Mouse (Mus musculus): Measurements from ENCODE around the gene Ceacam15.
"Not testable (repeated sequence)": the region's sequence is repeated elsewhere in the genome, so short reads cannot be mapped to it uniquely, and the experiment has no call there.

The Ceacam15 gene

DNA sequence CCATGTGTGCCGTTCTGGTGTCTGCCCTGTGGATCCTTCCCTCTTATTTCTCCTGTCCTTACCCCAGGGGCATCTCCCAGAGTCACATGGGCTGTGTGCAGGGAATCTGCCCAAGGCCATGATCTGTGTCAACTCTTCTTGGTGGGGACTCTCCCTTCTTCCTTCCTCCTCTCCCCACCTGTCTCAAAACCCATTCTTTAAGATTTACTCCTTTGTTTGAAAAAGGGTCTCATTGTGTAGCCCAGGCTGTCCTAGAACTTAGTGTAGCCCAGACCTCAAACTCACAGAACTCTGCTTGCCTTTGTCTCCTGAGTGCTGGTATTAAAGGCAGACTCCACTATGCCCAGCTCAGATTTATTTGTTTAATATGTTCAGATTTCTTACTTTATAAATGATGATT is at the start of gene Ceacam15:
Gene Ceacam15 (minus strand): TSS at position 101 of the 400 bp plus-strand sequence.
- DNase-seq (ENCODE audit: low read depth) = no peak

DNA sequence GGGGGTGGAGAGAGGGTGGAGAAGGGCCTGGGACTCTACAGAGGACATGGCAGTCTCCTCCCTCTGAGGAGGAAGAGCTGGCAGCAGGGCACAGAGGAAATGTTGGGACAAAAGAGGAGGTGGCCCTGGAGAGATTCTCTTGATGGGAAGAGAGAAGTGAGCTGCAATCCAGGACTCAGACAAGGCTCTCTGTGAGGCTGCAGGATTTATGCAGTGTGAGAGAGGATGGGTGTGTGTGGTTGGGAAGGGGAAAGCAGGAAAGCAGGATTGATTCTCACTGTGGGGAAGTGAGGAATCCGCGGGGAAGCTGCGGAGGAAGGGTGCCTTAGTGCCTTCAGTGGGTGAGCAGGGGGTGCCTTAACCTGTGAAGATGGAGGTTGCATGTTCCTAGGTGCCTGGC is 47.0 kb upstream of the Ceacam15 start:
- DNase-seq (ENCODE audit: low read depth) = not testable (repeated sequence)

GRCm38 (mm10) chr7:16721629-16722028 is 46.1 kb upstream of the Ceacam15 start, which contains the start of gene Ceacam9:
Gene Ceacam9, plus strand, starts transcription at chr7:16721929.
- no peak for DNase-seq (ENCODE audit: low read depth)

- not testable (repeated sequence) for DNase-seq (ENCODE audit: low read depth)
Observed at GRCm38 (mm10) chr7:16716456-16717152, 41.1 kb upstream of the Ceacam15 start.

GRCm38 (mm10) chr7:16712633-16713415 is 37.3 kb upstream of the Ceacam15 start:
- no peak for DNase-seq (ENCODE audit: low read depth)

DNA sequence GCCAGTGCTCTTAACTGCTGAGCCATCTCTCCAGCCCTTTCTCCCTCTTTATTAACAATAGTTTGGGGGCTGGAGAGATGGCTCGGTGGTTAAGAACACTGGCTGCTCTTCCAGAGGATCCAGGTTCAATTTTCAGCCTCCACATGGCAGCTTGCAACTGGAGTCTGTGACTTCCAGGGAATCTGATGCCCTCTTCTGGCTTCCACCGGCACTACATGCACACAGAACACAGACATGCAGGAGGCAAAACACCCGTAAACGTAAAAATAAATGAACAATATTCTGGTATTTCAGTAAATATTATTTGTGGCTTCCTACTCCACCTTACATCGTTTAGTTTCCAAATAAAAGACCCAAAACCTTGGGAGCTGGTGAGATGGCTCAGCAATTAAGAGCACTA is 35.1 kb upstream of the Ceacam15 start:
- DNase-seq (ENCODE audit: low read depth) = no peak

DNA sequence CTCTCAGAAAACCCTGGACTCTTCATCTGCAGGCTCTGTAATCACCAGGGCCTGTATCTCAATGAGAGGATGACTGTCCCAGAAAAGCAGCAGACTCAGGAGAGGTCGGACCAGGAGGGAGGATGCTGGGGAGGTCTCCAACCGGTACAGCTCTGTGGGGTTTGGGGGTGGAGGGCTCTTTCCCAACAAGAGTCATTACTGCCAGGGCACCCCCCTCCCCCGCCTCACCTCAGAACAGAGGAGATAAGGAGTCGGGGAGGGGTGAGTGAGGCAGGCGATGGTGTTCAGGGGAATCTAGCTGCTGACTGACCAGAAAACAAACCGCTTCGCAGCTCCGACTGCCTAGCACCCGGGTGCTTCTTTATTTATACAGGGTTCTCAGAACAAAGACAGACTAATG is 32.7 kb upstream of the Ceacam15 start:
- DNase-seq (ENCODE audit: low read depth) = no peak

GRCm38 (mm10) chr7:16706385-16706784 is 30.9 kb upstream of the Ceacam15 start:
- no peak for DNase-seq (ENCODE audit: low read depth)

GRCm38 (mm10) chr7:16700583-16700982 is 25.1 kb upstream of the Ceacam15 start:
- peak; percentile 42 for DNase-seq (ENCODE audit: low read depth)

DNA sequence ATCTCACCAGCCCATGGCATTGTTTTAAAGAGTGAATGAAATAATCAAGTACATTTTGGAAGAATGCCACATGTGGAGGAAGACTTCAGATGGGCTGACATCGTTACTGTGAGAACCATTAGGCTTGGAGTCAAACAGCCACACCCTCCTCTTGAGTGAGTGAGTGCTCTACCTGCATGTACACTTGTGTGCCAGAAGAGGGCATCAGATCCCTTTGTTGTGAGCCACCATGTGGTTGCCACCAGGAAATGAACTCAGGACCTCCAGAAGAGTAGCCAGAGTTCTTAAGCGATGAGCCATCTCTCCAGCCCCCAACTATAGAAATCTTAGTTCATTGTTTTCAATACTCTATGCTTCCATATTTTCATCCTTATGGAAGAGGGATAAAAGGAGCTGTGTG is 23.5 kb upstream of the Ceacam15 start:
- no peak for DNase-seq (ENCODE audit: low read depth)

GRCm38 (mm10) chr7:16695025-16695424 is 19.5 kb upstream of the Ceacam15 start:
- DNase-seq (ENCODE audit: low read depth) = no peak

DNA sequence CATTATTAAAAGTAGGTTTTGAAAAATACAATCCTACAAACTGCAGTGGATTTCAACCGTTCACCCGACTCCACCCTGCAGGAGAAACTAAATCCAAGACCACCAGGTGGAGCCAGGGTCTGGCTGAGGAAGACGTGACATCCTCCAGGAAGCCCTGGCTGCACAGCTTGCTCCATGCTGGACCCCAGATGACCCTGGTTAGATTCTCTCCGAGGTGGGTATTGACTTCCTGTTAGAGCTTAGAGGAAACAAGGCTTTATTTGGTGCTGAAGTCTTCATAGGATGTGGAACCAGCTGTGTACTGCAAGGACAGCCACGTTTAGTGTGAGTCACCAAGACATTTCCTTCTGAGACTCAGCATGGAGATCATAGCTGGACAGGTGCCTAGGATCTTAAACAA is 13.7 kb upstream of the Ceacam15 start:
- DNase-seq (ENCODE audit: low read depth) = no peak

- not testable (repeated sequence) for DNase-seq (ENCODE audit: low read depth)
Observed at GRCm38 (mm10) chr7:16680194-16680593, 4.7 kb upstream of the Ceacam15 start.

DNA sequence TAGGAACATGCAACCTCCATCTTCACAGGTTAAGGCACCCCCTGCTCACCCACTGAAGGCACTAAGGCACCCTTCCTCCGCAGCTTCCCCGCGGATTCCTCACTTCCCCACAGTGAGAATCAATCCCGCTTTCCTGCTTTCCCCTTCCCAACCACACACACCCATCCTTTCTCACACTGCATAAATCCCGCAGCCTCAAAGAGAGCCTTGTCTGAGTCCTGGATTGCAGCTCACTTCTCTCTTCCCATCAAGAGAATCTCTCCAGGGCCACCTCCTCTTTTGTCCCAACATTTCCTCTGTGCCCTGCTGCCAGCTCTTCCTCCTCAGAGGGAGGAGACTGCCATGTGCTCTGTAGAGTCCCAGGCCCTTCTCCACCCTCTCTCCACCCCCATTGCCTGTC is 806 bp downstream of the Ceacam15 start:
- DNase-seq (ENCODE audit: low read depth) = not testable (repeated sequence)

DNA sequence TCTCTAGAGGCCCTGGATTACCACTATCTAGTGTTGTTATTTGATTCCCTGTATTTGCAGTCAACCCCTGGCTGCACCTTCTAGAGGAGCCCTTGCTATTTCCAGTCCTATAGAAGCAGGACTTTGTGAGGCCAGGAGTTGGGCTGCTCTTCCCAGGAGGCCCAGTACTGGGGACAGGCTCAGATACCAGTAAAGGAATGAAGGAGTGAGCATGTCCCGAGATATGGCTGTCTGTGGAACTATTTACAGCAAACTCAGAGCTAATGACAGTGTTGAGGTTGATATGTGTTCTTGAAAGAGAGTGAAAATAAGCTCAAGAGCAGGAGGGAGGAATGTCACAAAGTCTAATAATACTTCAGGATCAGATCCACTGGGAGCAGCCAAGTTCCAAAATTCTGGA is 1.7 kb downstream of the Ceacam15 start:
- no peak for DNase-seq (ENCODE audit: low read depth)

GRCm38 (mm10) chr7:16668331-16668930 is 7.1 kb downstream of the Ceacam15 start:
- not testable (repeated sequence) for DNase-seq (ENCODE audit: low read depth)

DNA sequence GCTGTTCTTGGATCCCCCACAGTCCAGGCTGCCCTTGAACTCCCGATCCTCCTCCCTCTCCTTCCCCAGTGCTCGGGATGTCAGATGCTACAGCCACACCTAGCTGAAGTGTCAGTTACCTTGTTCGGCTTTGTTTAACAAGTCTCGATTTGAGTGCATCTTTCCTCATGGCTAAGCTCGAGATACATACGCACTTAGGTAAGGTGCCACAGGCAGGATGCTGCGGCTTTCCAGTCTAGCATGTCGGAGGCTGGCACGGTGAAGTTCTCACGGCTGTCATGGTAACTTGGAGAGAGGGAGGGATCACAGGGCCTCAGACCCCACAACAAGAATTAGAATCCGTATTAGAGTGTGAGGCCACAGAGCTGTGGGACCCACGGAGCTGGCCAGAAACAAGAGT is 31.2 kb downstream of the Ceacam15 start:
- DNase-seq (ENCODE audit: low read depth) = no peak

GRCm38 (mm10) chr7:16643106-16643505 is 32.4 kb downstream of the Ceacam15 start:
- not testable (repeated sequence) for DNase-seq (ENCODE audit: low read depth)

GRCm38 (mm10) chr7:16639028-16639427 is 36.5 kb downstream of the Ceacam15 start:
- peak; percentile 45 for DNase-seq (ENCODE audit: low read depth)

DNA sequence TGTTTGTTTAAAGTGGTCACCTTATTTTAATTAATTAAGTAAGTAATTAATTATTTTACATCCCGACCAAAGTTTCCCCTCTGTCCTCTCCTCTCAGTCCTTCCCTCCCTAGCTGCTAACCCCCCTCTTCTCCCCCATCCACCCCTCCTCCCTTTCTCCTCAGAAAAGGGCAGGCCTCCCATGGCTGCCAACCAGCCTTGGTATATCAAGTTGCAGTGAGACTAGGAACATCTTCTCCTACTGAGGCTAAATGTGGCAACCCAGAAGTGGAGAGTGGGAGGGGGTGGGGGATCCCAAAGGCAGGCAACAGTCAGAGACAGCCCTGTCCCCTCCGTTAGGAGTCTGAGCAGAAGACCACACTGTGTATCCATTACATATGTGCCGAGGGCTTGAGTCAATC is 40.4 kb downstream of the Ceacam15 start:
- DNase-seq (ENCODE audit: low read depth) = no peak

GRCm38 (mm10) chr7:16633913-16634312 is 41.6 kb downstream of the Ceacam15 start:
- DNase-seq (ENCODE audit: low read depth) = not testable (repeated sequence)

DNA sequence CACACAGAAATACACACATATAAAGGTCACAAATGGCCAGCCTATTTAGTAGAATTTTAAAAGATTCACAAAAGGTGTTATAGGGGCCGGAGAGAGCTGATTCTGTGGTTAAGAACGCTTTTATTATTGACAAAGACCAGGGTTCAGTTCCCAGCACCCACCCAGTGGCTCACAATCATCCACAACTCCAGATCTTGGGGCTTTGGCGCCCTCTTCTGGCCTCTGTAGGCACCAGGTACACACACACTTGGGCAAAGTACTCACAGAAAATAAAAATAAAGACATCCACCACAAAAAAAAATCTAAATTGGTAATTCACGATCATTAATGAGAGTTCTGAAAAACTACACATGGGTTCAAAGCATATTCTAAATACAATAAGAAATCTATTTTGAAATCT is 43.6 kb downstream of the Ceacam15 start:
- DNase-seq (ENCODE audit: low read depth) = no peak

GRCm38 (mm10) chr7:16631025-16631424 is 44.5 kb downstream of the Ceacam15 start:
- no peak for DNase-seq (ENCODE audit: low read depth)
